Mouse (Mus musculus) megakaryocyte, embryonic 14.5 days (primary cell): Measurements from ENCODE around the gene H1f0.

ENCODE experiments used
- FLI1 ChIP-seq: IDR thresholded peaks from 2 replicates; pipeline ENCODE4 v1.6.1; 2012; ENCODE audit warnings: low read length, inconsistent platforms, mixed read lengths
- GATA1 ChIP-seq: IDR thresholded peaks from 3 replicates; pipeline ENCODE4 v1.6.1; 2012; ENCODE audit warnings: mixed read lengths, low read length, inconsistent platforms, borderline replicate concordance

- TF ChIP-seq FLI1 (no peak), GATA1 (no peak)
Measured at GRCm38 (mm10) chr15:78998348-78998747, 29.9 kb upstream of the H1f0 start.
